Mouse (Mus musculus) MEL-GATA-1-ER (cell line): Measurements from ENCODE around the gene Ikzf2.

Experiments used
- DNase-seq: peaks from one replicate; pipeline ENCODE4 v3.0.0-alpha.2; 2012; ENCODE audit warnings: low read depth; ENCODE audit errors: extremely low read depth

Gene Ikzf2

GRCm38 (mm10) chr1:69599074-69599772, 87.8 kb downstream of the Ikzf2 start:
- DNase-seq = no peak

DNA sequence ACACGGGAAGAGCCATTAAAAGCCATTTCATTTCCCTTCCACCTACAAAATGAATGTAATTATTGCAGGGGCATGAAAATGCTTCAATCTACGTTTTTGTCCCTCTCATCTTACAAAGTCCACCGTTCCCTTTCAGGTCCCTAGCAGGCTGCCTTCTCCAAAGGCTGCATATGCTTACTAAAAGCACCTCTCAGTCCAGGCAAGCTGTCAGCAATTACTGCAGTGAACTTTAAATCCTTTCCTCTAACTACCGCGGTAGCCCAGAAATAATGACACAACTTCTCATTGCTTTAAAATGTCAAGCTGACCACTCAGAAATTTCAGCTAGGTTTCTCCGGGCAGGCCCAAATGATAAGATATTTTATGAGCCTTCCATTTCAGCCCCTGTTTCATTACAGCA, 95.2 kb downstream of the Ikzf2 start:
- DNase-seq = no peak

DNA sequence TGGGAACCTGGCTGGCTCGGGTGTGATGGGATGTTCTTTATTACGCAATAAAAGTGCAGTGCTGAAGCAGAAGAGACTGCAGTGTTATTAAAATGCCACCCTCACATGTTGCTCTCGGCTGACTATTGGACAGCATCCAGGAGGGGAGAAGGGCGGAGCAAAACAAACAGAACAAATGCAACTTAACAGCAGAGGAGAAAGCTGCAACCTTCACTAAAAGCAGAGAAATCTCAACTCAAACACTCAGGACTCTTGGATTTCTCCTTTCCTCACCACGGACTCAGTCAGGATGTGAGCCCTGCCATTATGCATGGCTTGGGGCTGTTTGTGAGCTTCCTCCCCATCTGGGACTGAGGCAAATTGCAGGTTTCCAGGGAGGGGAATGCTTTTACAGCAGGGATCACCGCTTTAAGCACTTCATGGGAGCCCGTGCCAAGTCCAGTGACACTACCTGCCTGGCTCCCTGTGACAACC, 95.7 kb downstream of the Ikzf2 start:
- DNase-seq = no peak

DNA sequence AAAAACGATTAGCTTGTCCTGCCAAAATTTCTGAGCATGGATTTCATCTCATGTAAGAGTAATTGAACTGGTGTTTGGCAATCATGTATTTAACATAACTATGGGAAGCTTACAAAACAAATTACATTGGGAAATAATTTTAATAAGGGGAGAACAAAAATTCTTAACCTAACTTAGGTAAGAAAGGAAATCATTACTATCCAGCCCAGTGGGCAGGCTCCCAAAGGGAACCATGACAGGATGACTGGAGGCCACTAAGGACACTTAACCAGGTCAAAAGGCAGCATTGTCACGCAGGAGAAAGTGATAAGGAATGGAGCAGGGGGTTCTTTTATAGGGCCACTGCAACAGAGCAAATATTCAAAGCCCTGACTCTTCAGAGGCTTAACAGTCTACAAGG, 101.5 kb downstream of the Ikzf2 start:
- DNase-seq = no peak

GRCm38 (mm10) chr1:69583932-69584659, 102.9 kb downstream of the Ikzf2 start:
- DNase-seq = no peak

DNA sequence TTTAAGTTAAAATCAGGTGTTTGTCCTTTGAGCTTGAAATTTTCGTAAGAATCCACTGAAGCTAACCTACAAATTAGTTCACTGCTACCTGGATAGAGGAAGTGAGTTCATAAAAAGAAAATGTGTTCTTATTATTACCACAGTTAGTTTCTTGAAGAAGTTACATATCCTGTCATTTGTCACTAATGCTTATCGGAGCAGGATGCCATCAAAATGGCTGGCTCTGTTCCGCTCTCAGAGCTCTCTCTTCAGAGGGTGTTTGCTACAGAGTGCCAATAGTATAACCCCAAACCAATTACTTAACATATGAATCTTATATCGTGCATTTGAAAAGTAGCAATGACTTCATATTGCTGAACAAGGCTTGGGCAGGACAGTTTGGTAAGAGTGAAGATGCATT, 108.1 kb downstream of the Ikzf2 start:
- no peak for DNase-seq

DNA sequence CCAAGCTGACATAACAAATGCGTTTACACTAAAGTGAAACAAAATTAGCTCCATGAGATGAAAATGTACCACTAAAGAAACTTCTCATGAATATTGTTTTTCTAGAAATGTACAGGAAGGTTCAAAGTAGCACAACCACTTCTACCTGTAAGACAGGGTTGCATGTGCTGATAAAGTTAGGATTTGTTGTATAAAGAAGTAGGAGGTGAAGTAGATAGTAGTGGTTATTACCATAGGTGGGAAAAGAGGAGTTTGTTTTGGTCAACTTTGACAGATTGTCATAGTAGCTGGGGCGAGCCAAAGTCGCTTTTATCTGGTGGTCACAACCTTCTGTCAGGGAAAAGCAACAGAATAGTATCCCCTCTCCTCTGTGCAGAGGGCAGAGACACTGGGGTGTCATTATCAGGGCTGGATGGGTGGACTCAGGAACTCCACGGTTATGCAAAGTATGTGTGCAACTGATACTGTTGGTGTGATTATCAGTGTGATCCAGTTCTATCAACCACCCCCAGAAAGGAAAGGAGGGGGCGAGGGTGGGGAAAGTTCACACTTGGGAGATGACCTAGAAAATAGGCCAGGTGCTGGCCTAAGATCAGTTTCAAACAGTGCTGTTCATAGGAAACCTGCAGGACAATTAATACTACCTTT, 127.5 kb downstream of the Ikzf2 start:
- DNase-seq = peak; percentile 41

DNA sequence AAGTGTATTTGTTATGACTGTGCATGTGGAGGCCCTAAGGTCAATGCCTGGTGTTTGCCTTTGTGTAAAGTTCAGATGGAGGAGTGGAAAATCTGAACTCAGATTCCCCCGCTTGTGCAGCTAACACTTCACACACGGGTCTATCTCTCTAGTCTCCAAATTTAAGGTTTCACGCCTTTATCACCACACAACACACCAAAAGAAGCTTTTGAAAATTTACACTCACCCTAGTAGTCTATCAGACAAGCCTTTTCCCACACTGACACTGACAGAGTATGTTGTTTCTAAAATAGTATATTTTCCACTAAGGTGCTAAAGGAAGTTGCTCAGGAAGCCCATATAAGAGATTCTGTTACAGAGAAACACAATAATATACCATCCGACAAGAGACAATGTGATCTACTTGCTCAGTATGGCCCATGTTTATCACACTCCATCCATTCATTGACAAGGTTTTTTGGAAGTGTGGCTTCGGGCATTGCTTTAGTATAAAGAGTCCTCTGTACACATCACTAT, 131.4 kb downstream of the Ikzf2 start:
- DNase-seq = no peak

- no peak for DNase-seq
These were observed 137.1 kb downstream of the Ikzf2 start for GRCm38 (mm10) chr1:69549987-69550386.

DNA sequence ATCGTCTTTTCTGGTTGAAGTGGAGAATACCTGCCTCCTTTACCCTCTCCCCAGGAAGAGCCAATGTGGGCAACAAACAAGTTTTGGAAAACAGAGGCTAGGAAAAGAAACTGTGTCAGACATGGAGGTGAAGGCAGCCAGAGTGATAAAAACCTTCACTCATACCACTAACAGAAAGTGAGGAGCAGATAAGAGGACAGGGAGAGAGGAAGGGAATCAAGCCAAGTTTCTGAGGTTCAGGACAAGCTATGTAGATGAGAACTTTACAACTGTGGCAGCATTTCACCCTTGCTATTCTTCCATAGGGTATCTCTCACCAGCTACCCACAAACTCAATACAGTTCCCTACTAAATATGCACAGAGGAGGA, 141.2 kb downstream of the Ikzf2 start:
- DNase-seq = no peak

- no peak for DNase-seq
These were observed 141.7 kb downstream of the Ikzf2 start for GRCm38 (mm10) chr1:69545217-69545884.

DNA sequence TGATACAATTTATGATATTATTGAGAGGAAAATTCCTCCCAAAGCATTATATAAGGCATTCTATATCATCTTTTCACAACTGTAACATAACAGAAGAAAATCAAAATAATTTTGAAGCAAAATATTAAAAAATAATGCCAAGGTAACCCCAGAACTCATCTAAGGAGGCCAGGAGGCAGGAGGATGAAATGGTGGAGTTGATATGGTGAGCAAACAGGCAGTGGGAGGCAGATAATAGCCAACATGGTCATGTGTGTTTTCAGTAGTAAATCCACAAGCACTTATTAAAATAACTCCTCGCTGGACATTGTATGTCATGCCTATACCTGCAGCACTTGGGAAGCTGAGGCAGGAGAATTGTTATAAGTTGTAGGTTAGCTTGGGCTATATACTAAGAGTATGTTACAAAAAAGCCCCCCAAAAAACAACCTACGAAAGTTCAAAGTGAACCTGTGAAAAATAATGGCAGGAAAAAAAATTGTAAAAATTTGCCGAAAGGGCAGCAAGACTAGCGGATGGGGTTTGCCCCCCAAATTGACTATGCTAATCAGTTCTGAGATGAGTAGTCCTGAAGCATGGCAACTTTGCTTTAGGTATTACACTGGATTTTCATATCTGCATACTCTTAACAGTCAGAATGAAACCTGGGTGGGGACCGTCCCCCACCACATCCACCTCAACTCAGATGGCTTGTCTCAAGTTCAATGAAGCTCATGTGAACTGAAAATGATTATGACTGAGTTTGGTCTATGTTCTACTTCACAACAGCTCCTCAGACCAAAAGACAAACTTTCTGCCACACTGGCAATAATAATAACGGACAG, 143.1 kb downstream of the Ikzf2 start:
- no peak for DNase-seq

DNA sequence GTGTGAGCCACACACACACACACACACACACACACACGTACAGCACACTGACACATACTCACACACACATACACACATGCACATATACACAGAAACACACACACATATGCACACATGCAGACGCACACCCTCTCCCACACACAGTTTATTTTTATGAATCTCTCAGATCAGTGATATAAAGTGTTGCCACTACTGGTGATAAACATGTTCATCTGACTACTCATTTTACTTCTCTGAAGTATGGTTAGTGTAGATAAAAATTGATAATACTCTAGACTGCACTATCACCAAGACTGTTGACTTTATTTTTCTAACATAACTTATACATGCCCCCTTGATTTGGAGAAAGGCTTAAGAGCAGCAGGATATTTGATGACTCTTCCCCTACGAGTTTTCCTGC, 144.5 kb downstream of the Ikzf2 start:
- no peak for DNase-seq

GRCm38 (mm10) chr1:69538663-69539062, 148.4 kb downstream of the Ikzf2 start:
- no peak for DNase-seq

DNA sequence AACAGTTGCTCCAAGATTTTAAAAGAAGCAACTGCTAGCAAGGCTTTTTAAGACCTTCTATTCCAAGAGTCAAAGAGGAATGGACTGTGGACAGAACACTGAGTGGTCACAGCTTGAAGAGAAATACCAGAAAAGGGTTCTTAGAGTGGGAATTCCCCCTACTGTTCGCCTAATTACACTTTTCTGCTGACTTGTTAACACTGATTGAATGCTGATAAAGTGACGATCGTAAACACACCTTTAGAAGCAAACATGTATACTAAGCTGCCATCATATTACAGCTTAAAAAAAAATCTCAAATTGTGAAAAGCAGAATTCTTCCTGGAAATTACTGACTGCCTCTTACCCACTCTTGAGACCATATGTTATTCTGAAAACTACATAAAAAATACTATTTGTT, 149.4 kb downstream of the Ikzf2 start:
- no peak for DNase-seq

GRCm38 (mm10) chr1:69535507-69535906, 151.5 kb downstream of the Ikzf2 start:
- no peak for DNase-seq

DNA sequence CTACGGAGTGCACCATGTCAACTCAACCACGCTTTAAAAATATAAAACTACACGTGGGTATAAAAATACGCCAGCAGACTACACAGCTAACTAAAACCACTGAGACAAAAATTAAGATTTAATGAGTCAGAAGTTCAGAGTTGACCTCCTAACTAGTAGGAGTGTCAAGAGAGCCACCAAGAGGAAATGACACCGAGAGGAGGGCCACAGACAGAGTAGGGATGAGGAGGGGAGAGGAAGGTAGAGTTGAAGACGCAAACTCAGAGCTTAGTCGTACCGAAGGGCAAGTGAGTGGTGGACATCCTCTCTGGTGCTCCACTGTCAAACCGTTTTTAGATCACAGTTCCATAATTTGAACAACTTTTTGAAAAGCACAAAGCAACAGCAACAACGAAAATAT, 154.0 kb downstream of the Ikzf2 start:
- DNase-seq = no peak

DNA sequence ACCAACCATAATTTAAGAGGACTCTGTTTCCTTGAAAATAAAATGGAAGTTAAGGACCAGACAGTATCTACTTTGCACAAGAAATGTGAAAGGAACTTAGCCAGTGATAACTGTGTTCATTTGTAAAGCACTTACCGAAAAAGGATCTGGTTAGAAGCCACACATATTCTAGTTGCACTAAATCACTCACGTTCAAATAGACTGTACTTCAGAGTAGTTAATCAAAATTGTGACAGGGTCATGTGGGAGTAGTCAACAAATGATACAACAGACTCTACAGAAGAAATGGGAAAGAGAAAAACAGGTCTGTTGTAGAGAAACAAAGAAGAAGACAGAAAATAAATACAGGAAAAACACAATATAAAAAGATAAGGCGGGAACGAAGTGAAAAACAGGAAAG, 158.3 kb downstream of the Ikzf2 start:
- no peak for DNase-seq

- DNase-seq = no peak
These were observed 165.4 kb downstream of the Ikzf2 start for GRCm38 (mm10) chr1:69521656-69522055.

- no peak for DNase-seq
These were observed 167.7 kb downstream of the Ikzf2 start for GRCm38 (mm10) chr1:69519356-69519755.

DNA sequence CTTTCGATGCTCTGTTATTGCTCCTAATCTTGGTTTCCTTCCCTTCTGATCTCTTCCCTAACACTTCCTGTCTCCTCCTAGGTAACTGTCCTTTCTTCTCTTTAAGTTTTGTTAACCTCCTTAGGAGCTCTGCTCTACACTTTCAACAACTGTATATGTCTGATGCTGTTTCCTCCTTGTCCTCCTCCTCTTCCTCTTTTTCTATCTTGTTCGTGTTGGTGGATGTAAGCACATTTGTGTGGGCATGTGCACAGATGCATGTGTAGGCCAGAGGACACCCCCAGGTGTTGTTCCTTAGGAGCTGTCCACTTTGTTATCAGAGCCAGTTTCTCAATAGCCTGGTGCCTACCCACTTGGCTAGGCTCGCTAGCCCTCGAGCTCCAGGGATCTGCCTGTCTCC, 169.0 kb downstream of the Ikzf2 start:
- no peak for DNase-seq
